Mouse (Mus musculus): Measurements from ENCODE around the gene Nt5c2.

DNA sequence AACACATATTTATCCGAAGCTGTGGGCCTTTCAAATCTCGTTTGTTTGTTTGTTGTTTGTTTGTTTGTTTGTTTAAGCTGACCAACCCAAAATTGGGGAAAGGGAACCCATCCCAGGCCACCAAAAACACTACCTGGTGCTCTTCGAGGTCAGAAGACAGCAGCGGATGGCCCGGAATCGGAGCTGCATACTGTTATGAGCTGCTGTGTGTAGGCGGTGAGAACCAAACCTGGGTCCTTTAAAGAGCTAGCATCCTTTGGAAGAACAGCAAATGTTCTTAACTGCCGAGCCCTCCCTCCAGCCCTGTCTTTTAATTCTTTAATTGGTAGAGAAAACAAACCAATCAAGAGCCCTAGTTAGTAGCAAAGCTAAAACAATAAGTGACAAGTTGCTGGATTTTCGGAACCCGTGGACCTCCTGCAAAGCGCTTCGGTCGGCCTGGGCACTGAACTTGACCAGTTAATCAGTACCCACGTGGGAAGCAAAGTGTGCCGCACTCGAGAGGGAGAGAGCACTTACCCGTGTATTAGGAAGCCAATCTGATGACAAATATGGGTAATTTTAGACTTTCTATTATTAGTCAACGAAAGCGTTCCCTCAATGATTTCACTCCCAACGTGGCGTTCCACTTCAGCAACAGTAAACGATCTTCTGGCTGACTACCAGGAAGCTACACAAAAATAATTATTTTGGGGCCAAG is 45.5 kb downstream of the Nt5c2 start:
- TF ChIP-seq CTCF (IDR thresholded peaks at IDR 0.05; ENCODE audit: low read depth) (no peak), EP300 (IDR thresholded peaks at IDR 0.05; ENCODE audit: low read depth) (no peak)

Measured in liver, postnatal 0 days (tissue).